Mouse (Mus musculus): ENCODE measurements around the gene Tmem258.

Gene Tmem258

GRCm38 (mm10) chr19:10224637-10225453, 21.0 kb downstream of the Tmem258 start:
- no peak for DNase-seq

GRCm38 (mm10) chr19:10225767-10226166, 22.0 kb downstream of the Tmem258 start:
- no peak for DNase-seq

GRCm38 (mm10) chr19:10231016-10231415, 27.2 kb downstream of the Tmem258 start:
- DNase-seq, result no peak

GRCm38 (mm10) chr19:10231871-10232270, 28.1 kb downstream of the Tmem258 start:
- DNase-seq, result no peak

- no peak for DNase-seq
Measured at GRCm38 (mm10) chr19:10232327-10233017, 28.7 kb downstream of the Tmem258 start.

GRCm38 (mm10) chr19:10235784-10236565, 32.2 kb downstream of the Tmem258 start:
- DNase-seq, result no peak

- DNase-seq, result no peak
Measured at GRCm38 (mm10) chr19:10238477-10238876, 34.7 kb downstream of the Tmem258 start.

- no peak for DNase-seq
Measured at GRCm38 (mm10) chr19:10239419-10239818, 35.6 kb downstream of the Tmem258 start.

GRCm38 (mm10) chr19:10239975-10240653, 36.3 kb downstream of the Tmem258 start:
- DNase-seq, result no peak

- DNase-seq, result peak; percentile 71
Measured at GRCm38 (mm10) chr19:10240654-10241305, 37.0 kb downstream of the Tmem258 start, which contains the start of gene Myrf. Gene Myrf, minus strand, starts transcription at chr19:10240748.

GRCm38 (mm10) chr19:10242916-10243315, 39.1 kb downstream of the Tmem258 start:
- DNase-seq, result no peak

- DNase-seq, result peak; percentile 46
Measured at GRCm38 (mm10) chr19:10244183-10244582, 40.4 kb downstream of the Tmem258 start.

- no peak for DNase-seq
Measured at GRCm38 (mm10) chr19:10247165-10247564, 43.4 kb downstream of the Tmem258 start.

GRCm38 (mm10) chr19:10248128-10248527, 44.3 kb downstream of the Tmem258 start:
- no peak for DNase-seq
